Mouse (Mus musculus) CH12.LX (cell line): ENCODE results near the gene Chst8.

Experiments
- CTCF ChIP-seq, 2 experiments: IDR thresholded peaks in 1 of 2; conservative IDR thresholded peaks in 1 of 2; 2 replicates each; pipeline ENCODE4 v1.5.1; 2011 to 2012; ENCODE audit warnings: low read depth in 2 of 2, low read length in 2 of 2, improper control_type of control experiment in 1 of 2, inconsistent platforms in 1 of 2, mild to moderate bottlenecking in 1 of 2, moderate library complexity in 1 of 2
- E2F4 ChIP-seq: IDR thresholded peaks from 2 replicates; pipeline ENCODE4 v1.6.1; 2011; ENCODE audit warnings: low read depth, low read length, improper control_type of control experiment; ENCODE audit not compliant: insufficient replicate concordance
- IRF4 ChIP-seq: IDR thresholded peaks from 2 replicates; pipeline ENCODE4 v1.6.1; 2014; ENCODE audit warnings: low read depth, mild to moderate bottlenecking, inconsistent platforms, low read length, improper control_type of control experiment
- JUN ChIP-seq: IDR thresholded peaks from 2 replicates; pipeline ENCODE4 v1.6.1; 2011; ENCODE audit warnings: low read depth, mild to moderate bottlenecking, low read length, improper control_type of control experiment, moderate library complexity; ENCODE audit not compliant: insufficient read depth
- JUND ChIP-seq: conservative IDR thresholded peaks from 2 replicates; pipeline ENCODE4 v1.6.1; 2011; ENCODE audit warnings: low read depth, low read length, improper control_type of control experiment
- MAX ChIP-seq: IDR thresholded peaks from 2 replicates; pipeline ENCODE4 v1.6.1; 2011; ENCODE audit warnings: low read length, improper control_type of control experiment
- MAZ ChIP-seq: IDR thresholded peaks from 2 replicates; pipeline ENCODE4 v1.6.1; 2012; ENCODE audit warnings: low read depth, mild to moderate bottlenecking, inconsistent platforms, low read length, improper control_type of control experiment, moderate library complexity
- MXI1 ChIP-seq: IDR thresholded peaks from 2 replicates; pipeline ENCODE4 v1.6.1; 2011; ENCODE audit warnings: mild to moderate bottlenecking, low read depth, low read length, improper control_type of control experiment
- NRF1 ChIP-seq: IDR thresholded peaks from 2 replicates; pipeline ENCODE4 v1.6.1; 2014; ENCODE audit warnings: low read depth, mild to moderate bottlenecking, inconsistent platforms, low read length, improper control_type of control experiment, moderate library complexity
- POLR2A ChIP-seq: IDR thresholded peaks from 2 replicates; pipeline ENCODE4 v1.6.1; 2011; ENCODE audit warnings: low read depth, mild to moderate bottlenecking, improper control_type of control experiment, low read length
- RCOR1 ChIP-seq: conservative IDR thresholded peaks from 2 replicates; pipeline ENCODE4 v1.6.1; 2012; ENCODE audit warnings: low read depth, mild to moderate bottlenecking, inconsistent platforms, low read length, improper control_type of control experiment
- USF1 ChIP-seq: IDR thresholded peaks from 2 replicates; pipeline ENCODE4 v1.6.1; 2014; ENCODE audit warnings: low read depth, mild to moderate bottlenecking, inconsistent platforms, low read length, improper control_type of control experiment
- ZC3H11A ChIP-seq: IDR thresholded peaks from 2 replicates; pipeline ENCODE4 v1.6.1; 2012; ENCODE audit warnings: low read depth, mild to moderate bottlenecking, inconsistent platforms, low read length, improper control_type of control experiment
- ZMIZ1 ChIP-seq: IDR thresholded peaks from 2 replicates; pipeline ENCODE4 v1.6.1; 2012; ENCODE audit warnings: low read depth, mild to moderate bottlenecking, inconsistent platforms, low read length, improper control_type of control experiment

GRCm38 (mm10) chr7:34821587-34821986, 9.1 kb upstream of the Chst8 start:
- TF ChIP-seq IRF4, result no peak
- TF ChIP-seq NRF1, result no peak
- no peak for TF ChIP-seq MAX
- TF ChIP-seq ZMIZ1, result no peak
- no peak for TF ChIP-seq RCOR1
- TF ChIP-seq ZC3H11A, result no peak
- no peak for TF ChIP-seq MAZ
- no peak for TF ChIP-seq JUN
- no peak for TF ChIP-seq JUND
- no peak for TF ChIP-seq USF1
- TF ChIP-seq E2F4, result no peak
- no peak for TF ChIP-seq POLR2A
- no peak for TF ChIP-seq CTCF (conservative IDR thresholded peaks at IDR 0.05 in 1 of 2, IDR thresholded peaks at IDR 0.05 in 1 of 2; ENCODE audit: low read depth in 2 of 2, low read length in 2 of 2)
- TF ChIP-seq MXI1, result no peak
